Mouse (Mus musculus) retina, postnatal 7 days (tissue): ENCODE measurements around the gene Esr1.
"Not testable (repeated sequence)": the region's sequence is repeated elsewhere in the genome, so short reads cannot be mapped to it uniquely, and the experiment has no call there.

Source experiments
- DNase-seq: peaks from one replicate; pipeline ENCODE4 v3.0.0-alpha.2; 2012; ENCODE audit warnings: low read depth, low spot score

Esr1 gene

DNA sequence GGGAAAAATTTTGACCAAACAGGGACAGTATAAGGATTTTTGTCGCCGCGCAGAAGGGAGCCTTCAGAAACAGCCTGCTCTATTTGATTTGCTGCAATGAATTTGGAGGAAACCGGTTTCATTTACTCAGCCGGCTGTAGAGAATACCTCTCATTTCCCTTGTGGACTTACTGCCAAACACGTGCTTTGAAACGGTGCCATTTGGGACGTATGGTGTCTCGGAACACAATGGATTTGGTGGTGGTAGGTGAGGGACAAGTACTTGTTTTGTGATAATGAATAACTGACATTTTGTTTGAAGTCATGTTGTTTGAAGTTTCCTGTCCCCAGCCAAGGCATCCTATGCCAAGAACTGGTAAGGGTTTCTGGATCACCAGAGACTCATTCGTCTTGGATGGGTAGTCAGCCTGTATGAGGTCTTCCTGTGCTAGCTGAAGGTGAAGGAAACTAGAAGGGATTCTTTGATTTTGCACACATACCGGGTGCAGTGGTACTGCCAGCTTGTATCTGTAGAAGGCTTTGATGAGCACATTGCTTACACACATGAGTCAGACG, 72.4 kb downstream of the Esr1 start:
- DNase-seq: no peak

DNA sequence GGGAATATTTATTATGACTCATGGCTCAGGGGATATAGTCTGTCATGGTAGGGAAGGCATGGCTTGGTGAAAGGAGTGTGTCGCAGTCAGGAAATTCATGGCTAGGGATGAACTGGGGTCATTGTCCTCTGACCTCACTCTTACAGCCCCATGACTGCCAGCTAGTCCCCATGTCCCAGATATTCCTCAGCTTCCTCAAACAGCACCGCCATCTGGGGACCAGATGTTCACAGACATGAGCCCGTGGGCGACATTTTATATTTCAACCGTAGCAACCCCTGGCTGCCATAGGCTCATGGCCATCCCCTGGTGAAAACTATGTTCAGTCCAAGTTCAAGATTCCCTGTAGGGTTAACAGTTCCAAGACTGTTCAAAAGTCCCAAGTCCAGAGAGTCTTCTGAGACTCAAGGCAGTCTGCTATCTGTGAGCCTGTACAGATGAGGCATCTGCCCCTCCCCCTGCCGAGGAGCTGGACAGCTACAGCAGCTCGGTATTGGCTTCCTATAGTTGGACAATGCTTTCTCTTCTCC, 83.0 kb downstream of the Esr1 start:
- no peak for DNase-seq

DNA sequence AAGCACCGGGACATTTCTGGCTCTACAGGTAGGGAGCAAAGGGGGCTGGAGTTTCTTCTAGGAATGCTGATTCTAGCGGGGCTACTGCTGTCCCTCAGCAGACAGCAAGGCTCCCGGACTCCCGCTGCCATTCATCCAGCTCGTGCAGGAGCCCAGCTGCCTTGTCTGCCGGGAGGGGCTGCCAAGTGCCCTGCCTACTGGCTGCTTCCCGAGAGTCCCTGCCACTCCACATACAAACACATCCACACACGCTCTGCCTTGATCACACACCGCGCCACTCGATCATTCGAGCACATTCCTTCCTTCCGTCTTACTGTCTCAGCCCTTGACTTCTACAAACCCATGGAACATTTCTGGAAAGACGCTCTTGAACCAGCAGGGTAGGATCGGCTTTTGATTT, 98.5 kb downstream of the Esr1 start:
- no peak for DNase-seq

DNA sequence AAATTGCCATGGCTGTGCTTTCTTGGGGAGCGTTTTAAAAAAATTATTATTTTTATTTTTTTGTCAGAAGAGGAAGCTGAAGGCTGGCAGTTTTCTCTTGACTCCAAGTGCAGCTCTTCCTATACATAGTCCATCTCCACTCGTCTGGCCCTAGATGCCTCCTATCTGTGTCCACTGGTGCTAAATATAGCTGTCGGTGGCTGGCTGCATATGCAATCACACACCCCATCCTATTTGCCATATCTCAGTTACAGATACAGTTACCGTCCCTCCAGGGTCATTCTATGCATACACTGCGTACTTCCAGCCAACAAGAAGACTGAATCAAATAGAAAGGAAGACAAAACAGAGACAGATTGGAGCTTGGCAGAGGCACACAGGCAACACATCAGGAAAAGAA, 100.0 kb downstream of the Esr1 start:
- no peak for DNase-seq

DNA sequence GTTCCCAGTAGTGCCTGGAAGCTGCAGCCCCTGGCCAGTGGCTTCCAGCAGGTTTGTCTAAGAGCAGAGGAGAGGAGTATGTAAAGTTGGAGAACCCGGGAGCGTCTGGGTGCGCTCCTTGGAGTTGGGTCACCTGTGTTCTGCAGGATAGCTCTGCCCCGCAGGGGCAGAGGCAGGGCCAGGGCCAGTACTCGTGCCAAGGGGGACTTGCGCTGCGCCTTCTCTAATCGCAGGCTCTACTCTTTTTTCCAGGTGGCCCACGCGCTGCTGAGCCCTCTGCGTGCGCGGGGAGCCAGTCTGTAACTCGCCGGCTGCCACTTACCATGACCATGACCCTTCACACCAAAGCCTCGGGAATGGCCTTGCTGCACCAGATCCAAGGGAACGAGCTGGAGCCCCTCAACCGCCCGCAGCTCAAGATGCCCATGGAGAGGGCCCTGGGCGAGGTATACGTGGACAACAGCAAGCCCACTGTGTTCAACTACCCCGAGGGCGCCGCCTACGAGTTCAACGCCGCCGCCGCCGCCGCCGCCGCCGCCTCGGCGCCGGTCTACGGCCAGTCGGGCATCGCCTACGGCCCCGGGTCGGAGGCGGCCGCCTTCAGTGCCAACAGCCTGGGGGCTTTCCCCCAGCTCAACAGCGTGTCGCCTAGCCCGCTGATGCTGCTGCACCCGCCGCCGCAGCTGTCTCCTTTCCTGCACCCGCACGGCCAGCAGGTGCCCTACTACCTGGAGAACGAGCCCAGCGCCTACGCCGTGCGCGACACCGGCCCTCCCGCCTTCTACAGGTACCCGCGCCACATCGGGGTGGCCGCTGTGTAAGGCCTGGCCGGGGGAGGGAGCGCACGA, 100.9 kb downstream of the Esr1 start:
- no peak for DNase-seq

DNA sequence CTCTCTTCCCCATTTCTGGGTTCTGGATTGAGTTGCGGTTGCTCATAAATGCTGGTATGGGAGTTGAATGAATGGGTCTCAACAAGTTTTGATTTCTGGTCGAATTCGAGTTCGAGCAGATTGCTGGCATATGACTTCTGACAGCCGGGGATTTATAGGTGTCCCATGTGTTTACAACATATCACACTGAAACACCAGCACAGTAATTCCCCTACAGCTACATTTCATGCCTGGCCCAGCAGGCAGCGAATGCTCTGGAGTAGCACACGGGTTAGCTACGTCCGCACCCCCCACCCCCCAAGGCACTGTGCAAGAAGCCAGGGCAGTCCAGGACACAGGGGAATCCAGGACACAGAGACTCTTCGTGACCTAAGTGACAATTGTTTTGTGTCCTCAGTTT, 102.0 kb downstream of the Esr1 start:
- DNase-seq: no peak

- no peak for DNase-seq
Observed at GRCm38 (mm10) chr10:4724851-4725250, 113.5 kb downstream of the Esr1 start.

DNA sequence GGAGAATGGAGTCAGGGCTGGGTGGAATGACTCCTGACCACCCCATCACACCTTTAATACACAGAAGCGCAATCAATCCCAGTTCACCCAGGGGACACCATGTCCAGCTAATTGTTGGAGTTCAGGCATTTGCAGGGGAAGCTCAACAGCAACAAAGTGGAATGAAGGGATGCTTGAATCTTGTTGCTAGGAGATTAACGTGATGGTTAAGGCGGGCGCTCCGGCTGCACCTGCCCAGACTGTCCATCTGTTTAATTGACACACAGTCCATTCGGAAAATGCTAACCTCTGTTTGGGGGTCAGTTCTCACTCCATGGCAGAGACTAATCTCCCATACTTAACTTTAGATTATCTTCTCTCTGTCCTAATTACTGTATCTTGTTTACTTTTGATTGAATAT, 114.7 kb downstream of the Esr1 start:
- DNase-seq: no peak

DNA sequence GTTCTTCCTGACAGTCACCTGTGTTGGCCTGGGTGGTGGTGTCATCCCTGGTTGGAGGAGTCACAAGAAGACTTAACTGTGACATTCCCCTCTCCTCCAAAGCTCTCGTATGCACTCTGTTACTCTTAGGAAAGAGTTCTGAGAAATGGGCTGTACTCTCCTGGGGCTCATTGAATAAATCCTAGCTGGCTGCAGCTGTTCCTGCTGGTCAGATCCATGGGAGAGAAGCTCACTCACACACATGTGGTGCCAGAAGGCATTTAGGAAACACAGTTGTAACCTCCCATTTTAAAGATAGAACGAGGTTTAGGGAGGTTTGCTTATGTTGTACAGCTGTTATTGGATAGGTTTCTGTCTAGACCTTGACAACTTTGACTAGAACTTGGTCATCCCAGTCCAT, 120.9 kb downstream of the Esr1 start:
- DNase-seq: no peak

DNA sequence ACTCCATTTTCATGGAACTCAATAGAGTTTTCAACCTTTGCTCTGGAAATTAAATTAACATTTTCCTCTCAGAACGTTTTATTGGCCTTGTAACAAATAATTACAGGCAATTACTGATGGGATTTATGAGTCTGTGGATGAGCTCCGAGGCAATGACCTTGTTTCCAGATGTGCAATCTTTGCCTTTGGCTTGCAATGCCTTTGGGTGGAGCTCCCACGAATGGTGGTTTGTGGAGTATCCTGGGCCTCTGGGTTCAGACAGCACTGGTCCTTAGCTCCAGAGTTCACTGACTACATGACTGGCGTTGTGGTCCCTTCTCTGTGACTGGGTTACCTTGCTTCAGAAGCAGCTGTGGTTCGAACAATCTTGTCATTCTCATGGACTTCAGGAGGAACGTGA, 122.6 kb downstream of the Esr1 start:
- DNase-seq: no peak

GRCm38 (mm10) chr10:4734942-4735341, 123.5 kb downstream of the Esr1 start:
- DNase-seq: no peak

DNA sequence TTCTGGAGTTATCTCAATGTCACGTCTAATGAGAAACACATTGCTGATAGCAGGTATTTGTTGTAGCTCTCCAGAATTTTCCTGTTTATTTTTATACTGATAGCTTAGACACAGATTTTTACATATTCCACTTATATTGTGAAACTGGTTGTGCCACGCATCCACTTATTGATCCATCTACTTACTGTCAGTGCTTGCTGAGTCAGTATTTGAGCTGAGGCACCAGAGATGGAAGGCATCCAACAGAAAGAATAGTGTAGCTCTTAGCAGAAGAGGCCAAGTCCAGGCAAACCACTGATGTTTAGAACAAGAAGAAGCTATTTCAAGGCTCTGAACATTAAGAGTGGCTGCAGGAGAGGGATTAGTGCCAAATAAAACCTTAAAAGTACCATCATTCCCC, 126.9 kb downstream of the Esr1 start:
- DNase-seq: no peak

- DNase-seq: not testable (repeated sequence)
Observed at GRCm38 (mm10) chr10:4751091-4751490, 139.7 kb downstream of the Esr1 start.

GRCm38 (mm10) chr10:4752977-4753376, 141.6 kb downstream of the Esr1 start:
- DNase-seq: no peak

DNA sequence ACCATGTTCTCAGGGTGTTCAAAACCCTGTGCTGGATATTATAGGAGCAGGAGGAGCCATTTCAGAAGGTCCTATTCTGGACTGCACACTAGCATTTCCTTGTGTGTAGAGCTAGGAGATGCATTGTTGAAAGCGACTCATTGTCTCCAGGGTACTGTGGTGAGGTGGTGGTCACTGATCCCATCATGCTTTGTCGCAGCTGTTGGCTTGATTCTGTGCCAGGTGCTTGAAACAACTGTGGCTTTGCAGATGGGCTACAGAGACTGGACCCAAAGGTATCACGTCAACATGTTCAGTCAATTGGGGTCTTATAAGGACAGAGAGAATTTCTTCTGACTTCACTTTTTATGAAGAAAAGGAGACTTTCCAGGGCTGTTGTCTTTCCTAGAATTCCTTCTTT, 164.1 kb downstream of the Esr1 start:
- DNase-seq: no peak

DNA sequence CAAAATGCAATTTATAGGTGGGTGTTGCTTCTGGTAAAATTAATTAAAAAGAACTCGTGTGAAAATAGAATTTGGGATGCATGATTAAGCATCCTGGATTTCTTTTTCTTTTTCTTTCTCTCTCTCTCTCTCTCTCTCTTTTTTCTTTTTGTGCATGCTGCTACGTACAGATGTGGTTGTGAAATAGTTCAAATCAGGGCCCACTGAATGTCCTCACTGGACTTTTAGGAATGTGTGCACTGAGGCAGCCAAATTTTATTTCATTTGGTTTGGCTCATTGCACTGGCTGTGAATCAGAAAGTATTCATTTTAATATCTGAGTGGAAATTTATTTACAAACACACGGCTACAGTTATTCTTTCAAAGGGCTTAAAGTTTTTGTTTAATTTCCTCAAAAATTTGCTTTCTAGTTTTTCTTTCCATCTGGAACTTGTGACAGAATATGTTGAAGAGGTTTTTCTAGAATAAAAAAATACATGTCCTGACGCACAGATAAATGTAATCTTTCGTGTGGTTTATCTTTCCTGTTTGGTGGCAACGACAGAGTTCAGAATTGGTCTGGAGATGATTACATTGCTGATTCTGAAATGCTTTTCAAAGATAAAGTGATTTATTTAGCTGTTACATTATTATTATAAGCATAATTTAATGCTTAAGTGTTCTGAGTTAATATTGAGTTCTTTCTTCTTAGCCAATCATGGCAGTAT, 164.8 kb downstream of the Esr1 start:
- DNase-seq: no peak

DNA sequence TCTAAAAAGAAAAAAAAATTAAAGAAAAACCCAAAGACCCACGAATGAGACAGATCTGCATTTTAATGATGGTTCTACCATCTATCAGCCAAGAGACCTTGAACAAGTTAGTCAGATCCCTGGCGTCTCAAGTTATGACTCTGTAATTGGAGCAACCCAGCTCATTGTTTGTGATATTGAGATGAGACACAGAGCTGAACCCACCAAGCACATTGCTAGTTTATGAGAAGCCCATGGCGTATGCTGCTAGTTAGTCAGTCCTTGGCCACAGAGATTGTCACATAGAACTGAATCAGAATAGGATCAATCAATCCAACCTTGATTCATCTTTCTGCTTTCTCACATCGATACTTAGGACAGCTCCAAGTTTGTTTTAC, 165.3 kb downstream of the Esr1 start:
- no peak for DNase-seq

DNA sequence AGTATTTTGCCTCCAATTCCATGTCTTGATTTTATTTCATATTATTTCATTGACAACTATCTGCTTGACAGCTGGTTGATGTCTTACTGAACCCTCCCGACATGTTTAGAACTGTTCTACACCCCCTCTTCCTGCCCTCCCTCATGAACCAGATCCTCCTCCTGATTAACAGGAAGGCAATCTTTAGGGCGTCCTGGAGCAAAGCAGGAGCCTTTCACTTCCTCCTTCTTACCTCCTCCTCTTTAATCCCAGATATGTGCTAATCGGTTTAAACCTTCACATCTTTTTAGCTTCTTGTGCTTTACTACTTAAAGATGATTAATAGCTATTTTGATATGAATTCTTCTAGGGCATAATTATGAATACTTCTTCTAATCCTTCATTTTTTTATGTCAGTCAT, 166.6 kb downstream of the Esr1 start:
- no peak for DNase-seq

- DNase-seq: no peak
Observed at GRCm38 (mm10) chr10:4780926-4781325, 169.5 kb downstream of the Esr1 start.

DNA sequence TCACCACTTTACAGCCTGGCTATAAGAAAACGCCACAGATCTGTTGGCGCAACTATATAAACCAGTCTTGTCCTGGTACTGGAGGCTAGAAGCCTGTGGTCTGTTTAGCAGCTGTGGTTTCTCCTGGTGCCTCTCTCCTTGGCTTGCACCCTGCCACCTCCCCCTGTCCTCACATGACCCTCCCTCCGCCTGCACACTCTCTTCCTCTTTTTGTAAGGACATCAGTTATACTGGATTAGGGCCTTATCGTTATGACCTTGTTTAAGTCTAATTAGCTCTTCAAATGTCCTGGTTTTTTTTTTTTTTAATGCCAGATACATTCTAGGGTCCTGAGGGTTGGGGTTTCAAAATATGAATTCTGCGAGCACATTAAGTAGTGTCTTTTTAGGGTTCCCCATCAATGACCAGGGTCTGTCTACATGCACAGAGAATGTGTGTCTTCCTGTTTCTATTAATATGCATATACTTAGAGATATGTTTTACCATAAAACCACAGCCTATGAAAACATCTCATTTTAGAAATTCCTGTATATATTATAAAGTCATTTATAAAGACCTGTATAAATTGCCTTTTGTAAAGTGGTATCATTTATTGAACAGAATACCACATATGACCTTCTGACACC, 175.7 kb downstream of the Esr1 start:
- DNase-seq: no peak

- DNase-seq: no peak
Observed at GRCm38 (mm10) chr10:4798268-4798808, 186.9 kb downstream of the Esr1 start.

DNA sequence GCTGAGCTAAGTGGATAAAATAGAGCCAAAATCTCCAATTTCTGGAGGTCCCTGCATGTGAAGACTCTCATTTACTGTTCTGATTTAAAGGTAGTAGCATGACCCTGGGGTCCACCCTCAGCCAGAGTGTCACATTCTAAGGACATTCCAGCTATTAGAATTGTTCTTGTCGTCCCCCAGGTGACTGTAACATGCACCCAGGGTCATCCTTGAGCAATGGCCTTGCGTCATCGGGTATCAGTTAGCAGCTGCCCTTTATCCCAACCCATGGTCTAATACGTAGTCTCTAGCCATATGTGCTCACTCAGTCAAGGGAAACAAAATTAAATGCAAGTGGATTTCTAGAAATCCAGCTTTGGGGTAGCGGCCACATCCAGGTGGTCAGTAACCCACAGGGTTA, 213.0 kb downstream of the Esr1 start:
- no peak for DNase-seq
